Mouse (Mus musculus): ENCODE data around the gene Sema3b.

Gene Sema3b

GRCm38 (mm10) chr9:107632478-107632877 is 23.4 kb upstream of the Sema3b start:
- DNase-seq: no peak

- no peak for DNase-seq
Measured at GRCm38 (mm10) chr9:107631861-107632260, 22.8 kb upstream of the Sema3b start.

- DNase-seq: no peak
Measured at GRCm38 (mm10) chr9:107631311-107631826, 22.3 kb upstream of the Sema3b start.

GRCm38 (mm10) chr9:107630576-107630975 is 21.5 kb upstream of the Sema3b start:
- DNase-seq: peak; percentile 91

GRCm38 (mm10) chr9:107629901-107630425 is 20.9 kb upstream of the Sema3b start:
- DNase-seq: peak; percentile 70

GRCm38 (mm10) chr9:107629411-107629730 is 20.3 kb upstream of the Sema3b start:
- no peak for DNase-seq

- DNase-seq: no peak
Measured at GRCm38 (mm10) chr9:107628721-107629410, 19.8 kb upstream of the Sema3b start.

- no peak for DNase-seq
Measured at GRCm38 (mm10) chr9:107627387-107628255, 18.6 kb upstream of the Sema3b start.

- peak; percentile 96 for DNase-seq
Measured at GRCm38 (mm10) chr9:107626844-107627277, 17.8 kb upstream of the Sema3b start.

- no peak for DNase-seq
Measured at GRCm38 (mm10) chr9:107626158-107626843, 17.3 kb upstream of the Sema3b start.

GRCm38 (mm10) chr9:107625351-107626128 is 16.5 kb upstream of the Sema3b start:
- no peak for DNase-seq

- DNase-seq: no peak
Measured at GRCm38 (mm10) chr9:107624951-107625350, 15.9 kb upstream of the Sema3b start.

GRCm38 (mm10) chr9:107624539-107624938 is 15.5 kb upstream of the Sema3b start:
- DNase-seq: no peak

- DNase-seq: no peak
Measured at GRCm38 (mm10) chr9:107620954-107621353, 11.9 kb upstream of the Sema3b start.

GRCm38 (mm10) chr9:107619546-107619879 is 10.5 kb upstream of the Sema3b start:
- DNase-seq: no peak

- no peak for DNase-seq
Measured at GRCm38 (mm10) chr9:107618778-107619545, 9.9 kb upstream of the Sema3b start.

- DNase-seq: no peak
Measured at GRCm38 (mm10) chr9:107618098-107618497, 9.1 kb upstream of the Sema3b start.

- no peak for DNase-seq
Measured at GRCm38 (mm10) chr9:107617461-107617860, 8.4 kb upstream of the Sema3b start.

GRCm38 (mm10) chr9:107615035-107615434 is 6.0 kb upstream of the Sema3b start:
- DNase-seq: peak; percentile 40

- DNase-seq: peak; percentile 56
Measured at GRCm38 (mm10) chr9:107612945-107613569, 4.0 kb upstream of the Sema3b start.
